8 mouse cellular contexts compared by ENCODE assay signal in genomic region chr11:94175694-94176093, GRCm38 (mm10). TPM values are rescaled to one million over a fixed set of nuclear protein-coding genes. Genes with fewer than 3 reads are reported as not detected.
DNase-seq lines count a peak whose midpoint lies in the region; ATAC-seq and TF ChIP-seq lines count a peak whose summit lies in the region.

No protein-coding gene starts in this region.

- no peaks in the 10 kb centered on the region for H3K9me3 ChIP-seq in forebrain, embryonic 12.5 days
- H3K9me3 ChIP-seq in forebrain, postnatal 0 days (ENCODE audit: low read length) = no peaks in the 10 kb centered on the region
- H3K9me3 ChIP-seq in ES-Bruce4 (replicated peaks; ENCODE audit: control insufficient read depth, insufficient read depth, low read length, poor library complexity, severe bottlenecking) = no peaks in the 10 kb centered on the region
- H3K9me3 ChIP-seq in hindbrain, postnatal 0 days (ENCODE audit: low read length) = no peaks in the 10 kb centered on the region
- no peaks in the 10 kb centered on the region for H3K9me3 ChIP-seq in lung, embryonic 14.5 days (ENCODE audit: low read depth, low read length)

- ATAC-seq in forebrain, embryonic 12.5 days (ENCODE audit: low FRiP score) = no peak
- no peak for ATAC-seq in forebrain, postnatal 0 days
- no peak for ATAC-seq in hindbrain, postnatal 0 days
- peak; percentile 53 for ATAC-seq in lung, embryonic 14.5 days (ENCODE audit: insufficient read depth)

- TF ChIP-seq POLR2A in ES-Bruce4 (IDR thresholded peaks at IDR 0.05; ENCODE audit: insufficient read depth, low read length) = no peak

- no peaks in the 10 kb centered on the region for H3K36me3 ChIP-seq in forebrain, embryonic 12.5 days (replicated peaks)
- H3K36me3 ChIP-seq in forebrain, postnatal 0 days (ENCODE audit: insufficient read depth) = no peaks in the 10 kb centered on the region
- no peaks in the 10 kb centered on the region for H3K36me3 ChIP-seq in ES-Bruce4 (ENCODE audit: control insufficient read depth, insufficient read depth, low read length, poor library complexity, severe bottlenecking)
- no peaks in the 10 kb centered on the region for H3K36me3 ChIP-seq in hindbrain, postnatal 0 days (ENCODE audit: insufficient read depth, low read length)
- no peaks in the 10 kb centered on the region for H3K36me3 ChIP-seq in lung, embryonic 14.5 days (ENCODE audit: insufficient read depth)

- no peak overlapping the region for H3K4me2 ChIP-seq in forebrain, embryonic 12.5 days
- no peak overlapping the region for H3K4me2 ChIP-seq in forebrain, postnatal 0 days (ENCODE audit: low read depth)
- H3K4me2 ChIP-seq in hindbrain, postnatal 0 days (ENCODE audit: low read depth, low read length) = no peak overlapping the region
- H3K4me2 ChIP-seq in lung, embryonic 14.5 days = no peak overlapping the region

- peak overlapping the region; percentile 50; the same call in 1 of the 2 replicates for H3K27ac ChIP-seq in forebrain, embryonic 12.5 days
- H3K27ac ChIP-seq in forebrain, postnatal 0 days (ENCODE audit: low read depth, low read length) = no peak overlapping the region
- H3K27ac ChIP-seq in ES-Bruce4 (ENCODE audit: insufficient read depth, low read length) = no peak overlapping the region
- H3K27ac ChIP-seq in hindbrain, postnatal 0 days = no peak overlapping the region
- H3K27ac ChIP-seq in lung, embryonic 14.5 days (ENCODE audit: low read depth) = peak overlapping the region; percentile 77

- TF ChIP-seq EP300 in ES-Bruce4 (IDR thresholded peaks at IDR 0.05; ENCODE audit: insufficient read depth, low read depth, low read length) = no peak

- peaks cover 6% of the 10 kb centered on the region; the same call in 1 of the 2 replicates for H3K4me1 ChIP-seq in forebrain, embryonic 12.5 days
- H3K4me1 ChIP-seq in forebrain, postnatal 0 days (ENCODE audit: insufficient read depth) = no peaks in the 10 kb centered on the region
- H3K4me1 ChIP-seq in ES-Bruce4 (ENCODE audit: control insufficient read depth, insufficient read depth, low read length) = peaks cover 2% of the 10 kb centered on the region
- H3K4me1 ChIP-seq in hindbrain, postnatal 0 days (ENCODE audit: insufficient read depth, low read length) = no peaks in the 10 kb centered on the region
- no peaks in the 10 kb centered on the region for H3K4me1 ChIP-seq in lung, embryonic 14.5 days (ENCODE audit: insufficient read depth)

- no peaks in the 10 kb centered on the region for H3K27me3 ChIP-seq in forebrain, embryonic 12.5 days
- no peaks in the 10 kb centered on the region for H3K27me3 ChIP-seq in forebrain, postnatal 0 days (ENCODE audit: insufficient read depth, low read length)
- no peaks in the 10 kb centered on the region for H3K27me3 ChIP-seq in ES-Bruce4 (ENCODE audit: control insufficient read depth, insufficient read depth, low read length, poor library complexity, severe bottlenecking)
- H3K27me3 ChIP-seq in hindbrain, postnatal 0 days (ENCODE audit: insufficient read depth, low read length) = no peaks in the 10 kb centered on the region
- no peaks in the 10 kb centered on the region for H3K27me3 ChIP-seq in lung, embryonic 14.5 days (ENCODE audit: insufficient read depth, low read length)

- 56% methylated on average over 8 of the region's 8 CpGs for WGBS in forebrain, embryonic 12.5 days
- 21% methylated on average over 8 of the region's 8 CpGs for WGBS in forebrain, postnatal 0 days
- WGBS in hindbrain, postnatal 0 days = 34% methylated on average over 8 of the region's 8 CpGs
- 34% methylated on average over 8 of the region's 8 CpGs for WGBS in lung, embryonic 14.5 days

- TF ChIP-seq CTCF in forebrain, postnatal 0 days (IDR thresholded peaks at IDR 0.05; ENCODE audit: low read depth) = no peak
- no peak for TF ChIP-seq CTCF in ES-Bruce4 (IDR thresholded peaks at IDR 0.05; ENCODE audit: low read depth, low read length)
- no peak for TF ChIP-seq CTCF in hindbrain, postnatal 0 days (IDR thresholded peaks at IDR 0.05; ENCODE audit: low read depth)
- TF ChIP-seq CTCF in lung, embryonic 14.5 days (IDR thresholded peaks at IDR 0.05; ENCODE audit: low read depth) = no peak

- H3K9ac ChIP-seq in forebrain, embryonic 12.5 days = no peak overlapping the region
- H3K9ac ChIP-seq in forebrain, postnatal 0 days = no peak overlapping the region
- peak overlapping the region; percentile 41 for H3K9ac ChIP-seq in ES-Bruce4 (ENCODE audit: low read depth, poor library complexity, severe bottlenecking)
- no peak overlapping the region for H3K9ac ChIP-seq in hindbrain, postnatal 0 days (replicated peaks; ENCODE audit: low read length)
- no peak overlapping the region for H3K9ac ChIP-seq in lung, embryonic 14.5 days

- DNase-seq in forebrain, postnatal 0 days = no peak
- peak; percentile 56 for DNase-seq in hindbrain, postnatal 0 days (ENCODE audit: low spot score)
- DNase-seq in lung, embryonic 14.5 days = peak; percentile 77
- no peak for DNase-seq in left cerebral cortex, adult 9 months (ENCODE audit: low spot score in 2 of 2)
- no peak for DNase-seq in liver
- DNase-seq in thymus, postnatal 0 days (ENCODE audit: low spot score) = no peak

- H3K4me3 ChIP-seq in forebrain, embryonic 12.5 days (replicated peaks) = no peak overlapping the region
- H3K4me3 ChIP-seq in forebrain, postnatal 0 days (ENCODE audit: low read depth, low read length) = no peak overlapping the region
- H3K4me3 ChIP-seq in ES-Bruce4 (ENCODE audit: low read depth, low read length) = no peak overlapping the region
- H3K4me3 ChIP-seq in hindbrain, postnatal 0 days (ENCODE audit: low read length) = no peak overlapping the region
- no peak overlapping the region for H3K4me3 ChIP-seq in lung, embryonic 14.5 days (ENCODE audit: low read depth, low read length)

RNA-seq across cellular contexts. Expression of gene Tob1, which starts 35.6 kb away (rescaled TPM):
- 42.6 and 43.1 TPM in 2 replicates for polyA plus RNA-seq in forebrain, embryonic 12.5 days (2016; fragmentation: Nextera tagmentation; extraction: Ambion mirVana)
- 12.5 and 17.3 TPM in 2 replicates for total RNA-seq in forebrain, postnatal 0 days (2014; rRNA removed)
- polyA plus RNA-seq in forebrain, postnatal 0 days (2015; fragmentation: Nextera tagmentation; extraction: Ambion mirVana) = 27.9 and 31.6 TPM in 2 replicates
- polyA plus RNA-seq in ES-Bruce4 (2011; ENCODE audit: insufficient read depth, insufficient read length, low read depth, missing spikeins) = 20.0 and 21.2 TPM in 2 replicates
- total RNA-seq in hindbrain, postnatal 0 days (2014; rRNA removed) = 13.2 and 20.1 TPM in 2 replicates
- polyA plus RNA-seq in hindbrain, postnatal 0 days (2015; fragmentation: Nextera tagmentation; extraction: Ambion mirVana) = 33.9 and 34.8 TPM in 2 replicates
- polyA plus RNA-seq in lung, embryonic 14.5 days (2014; fragmentation: Nextera tagmentation; extraction: Ambion mirVana) = 18.2 and 19.9 TPM in 2 replicates
- 21.6 and 23.9 TPM in 2 replicates for polyA plus RNA-seq in thymus, postnatal 0 days (2015; fragmentation: Nextera tagmentation; extraction: Ambion mirVana)

Comparison
In these comparisons a context has a peak if more than half of its experiments do, and no peak if none do; other contexts are left out.
1. H3K27ac ChIP-seq: peak in forebrain, embryonic 12.5 days (single experiment) and lung, embryonic 14.5 days (single experiment); none in forebrain, postnatal 0 days (single experiment), ES-Bruce4 (single experiment) and hindbrain, postnatal 0 days (single experiment).
2. DNase-seq: peak in hindbrain, postnatal 0 days (single experiment) and lung, embryonic 14.5 days (single experiment); none in forebrain, postnatal 0 days (single experiment), left cerebral cortex, adult 9 months (0 of 2), liver (single experiment) and thymus, postnatal 0 days (single experiment).